Mouse (Mus musculus): ENCODE measurements around the gene Ppia. TPM values are rescaled to one million over a fixed set of nuclear protein-coding genes. Genes with fewer than 3 reads are reported as not detected.
A peak's percentile ranks its signal among the peaks of the same experiment; 100 is the strongest.
"Not testable (repeated sequence)": the region's sequence is repeated elsewhere in the genome, so short reads cannot be mapped to it uniquely, and the experiment has no call there.

The Ppia gene
- polyA plus RNA-seq, 1 experiment from 2014 or later = 4,098 TPM

DNA sequence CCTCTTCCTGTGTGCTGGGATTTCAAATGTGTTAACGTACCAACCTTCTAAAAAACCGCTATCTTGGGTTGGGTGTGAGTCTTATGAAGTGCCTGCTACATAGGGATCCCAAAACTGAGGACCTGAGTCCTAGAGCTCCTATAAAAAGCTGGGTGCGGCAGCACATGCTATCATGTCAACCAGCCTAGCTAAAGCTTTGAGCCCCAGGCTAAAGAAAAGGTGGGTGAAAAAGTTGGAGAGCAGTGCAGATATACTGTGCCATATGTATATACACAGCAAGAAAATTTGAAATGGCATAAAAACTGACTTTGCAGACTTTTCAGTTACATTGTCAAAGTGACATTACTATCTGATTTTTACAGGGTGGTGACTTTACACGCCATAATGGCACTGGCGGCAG lies 3.5 kb downstream of the Ppia start:
- H3K9me3 ChIP-seq (replicated peaks) = no peaks in the 10 kb centered on the region
- H3K4me3 ChIP-seq = no peak overlapping the region
- H3K9ac ChIP-seq = no peak overlapping the region
- no peak overlapping the region for H3K27ac ChIP-seq
- peaks cover 33% of the 10 kb centered on the region for H3K36me3 ChIP-seq
- 75% methylated on average over 5 of the region's 5 CpGs for WGBS
- H3K4me2 ChIP-seq = 0 out of 2 replicates have a peak overlapping the region, but pooled peaks have one; percentile 70
- H3K4me1 ChIP-seq (replicated peaks) = peaks cover 19% of the 10 kb centered on the region
- no peaks in the 10 kb centered on the region for H3K27me3 ChIP-seq
- no peak for ATAC-seq (replicated peaks; ENCODE audit: insufficient number of reproducible peaks, insufficient read depth, low FRiP score, low read depth)

DNA sequence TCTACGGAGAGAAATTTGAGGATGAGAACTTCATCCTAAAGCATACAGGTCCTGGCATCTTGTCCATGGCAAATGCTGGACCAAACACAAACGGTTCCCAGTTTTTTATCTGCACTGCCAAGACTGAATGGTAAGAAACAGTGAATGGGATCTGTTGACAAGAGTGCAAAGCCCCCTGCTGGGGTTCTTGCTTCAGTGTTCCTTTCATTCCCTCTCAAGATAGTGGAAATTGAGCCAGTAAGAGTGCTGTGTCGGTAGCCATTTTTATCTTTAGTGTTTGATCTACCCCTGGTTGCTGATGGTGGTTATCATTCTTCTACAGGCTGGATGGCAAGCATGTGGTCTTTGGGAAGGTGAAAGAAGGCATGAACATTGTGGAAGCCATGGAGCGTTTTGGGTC lies 3.9 kb downstream of the Ppia start:
- H3K4me2 ChIP-seq; H3K9me3 ChIP-seq (replicated peaks); ATAC-seq (replicated peaks; ENCODE audit: insufficient number of reproducible peaks, insufficient read depth, low FRiP score, low read depth); H3K4me3 ChIP-seq; H3K27me3 ChIP-seq; H3K9ac ChIP-seq; H3K27ac ChIP-seq: not testable (repeated sequence)
- Histone ChIP-seq H3K4me1 (replicated peaks) (peaks cover 19% of the 10 kb centered on the region), H3K36me3 (peaks cover 33% of the 10 kb centered on the region)
- 57% methylated on average over 4 of the region's 4 CpGs for WGBS

DNA sequence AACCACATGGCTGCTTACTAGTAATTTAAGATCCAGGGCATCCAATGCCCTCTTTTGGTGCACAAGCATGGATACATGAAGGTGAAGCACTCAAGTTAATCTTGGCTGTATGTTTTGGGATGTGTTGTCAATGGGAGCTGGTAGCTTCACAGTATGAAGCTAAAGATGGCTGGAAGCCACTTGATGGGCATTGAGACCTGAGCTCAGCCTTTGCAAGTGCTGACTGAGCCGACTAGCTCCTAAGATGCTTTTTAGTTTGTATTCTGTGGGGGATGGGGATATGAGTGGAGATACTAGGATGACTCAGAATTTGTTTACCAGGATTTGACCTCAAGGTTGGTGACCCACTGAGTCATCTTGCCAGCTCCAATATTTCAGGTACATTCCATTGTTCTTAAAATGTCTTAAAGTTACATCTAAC lies 5.0 kb downstream of the Ppia start:
- Histone ChIP-seq H3K9me3 (replicated peaks) (no peaks in the 10 kb centered on the region), H3K4me2 (no peak overlapping the region), H3K4me3 (no peak overlapping the region), H3K27me3 (no peaks in the 10 kb centered on the region), H3K9ac (no peak overlapping the region), H3K4me1 (replicated peaks) (peaks cover 13% of the 10 kb centered on the region), H3K36me3 (peaks cover 40% of the 10 kb centered on the region), H3K27ac (no peak overlapping the region)
- 11% methylated on average over 1 of the region's 1 CpGs for WGBS
- ATAC-seq (replicated peaks; ENCODE audit: insufficient number of reproducible peaks, insufficient read depth, low FRiP score, low read depth) = no peak

DNA sequence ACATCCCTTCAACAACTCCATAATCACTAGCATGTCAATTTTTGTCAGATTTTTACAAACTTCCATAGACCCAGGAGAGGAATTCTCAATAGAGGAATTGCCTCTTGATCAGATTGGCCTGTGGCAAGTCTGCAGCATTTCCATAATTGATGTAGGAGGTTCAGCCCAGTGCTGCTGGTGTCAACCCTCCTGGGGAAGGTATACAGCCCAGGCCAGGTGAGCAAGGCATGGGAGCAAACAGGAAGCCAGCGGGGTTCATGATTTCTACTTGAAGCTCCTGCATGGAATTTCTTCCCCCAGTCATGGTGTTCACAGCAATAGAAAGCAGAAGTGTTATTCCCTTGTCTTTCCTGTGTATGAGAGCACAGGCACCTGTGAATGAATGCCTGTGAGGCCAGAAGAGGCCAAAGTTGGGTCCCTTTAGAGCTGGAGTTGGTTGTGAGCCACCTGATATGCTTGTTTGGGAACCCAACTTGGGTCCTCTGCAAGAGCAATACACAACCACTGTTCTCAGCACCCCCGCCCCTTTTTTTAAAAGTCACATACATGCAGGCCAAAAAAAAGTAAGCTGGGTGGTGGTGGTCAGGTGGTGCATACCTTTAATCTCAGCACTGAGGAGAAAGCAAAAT lies 5.6 kb downstream of the Ppia start:
- Histone ChIP-seq H3K9me3 (replicated peaks) (no peaks in the 10 kb centered on the region), H3K27ac (peak overlapping the region; percentile 17; the same call in 1 of the 2 replicates), H3K27me3 (no peaks in the 10 kb centered on the region), H3K36me3 (peaks cover 43% of the 10 kb centered on the region), H3K4me2 (no peak overlapping the region), H3K4me1 (replicated peaks) (peaks cover 12% of the 10 kb centered on the region), H3K9ac (no peak overlapping the region), H3K4me3 (no peak overlapping the region)
- ATAC-seq (replicated peaks; ENCODE audit: insufficient number of reproducible peaks, insufficient read depth, low FRiP score, low read depth) = no peak
- WGBS = 78% methylated on average over 2 of the region's 2 CpGs

DNA sequence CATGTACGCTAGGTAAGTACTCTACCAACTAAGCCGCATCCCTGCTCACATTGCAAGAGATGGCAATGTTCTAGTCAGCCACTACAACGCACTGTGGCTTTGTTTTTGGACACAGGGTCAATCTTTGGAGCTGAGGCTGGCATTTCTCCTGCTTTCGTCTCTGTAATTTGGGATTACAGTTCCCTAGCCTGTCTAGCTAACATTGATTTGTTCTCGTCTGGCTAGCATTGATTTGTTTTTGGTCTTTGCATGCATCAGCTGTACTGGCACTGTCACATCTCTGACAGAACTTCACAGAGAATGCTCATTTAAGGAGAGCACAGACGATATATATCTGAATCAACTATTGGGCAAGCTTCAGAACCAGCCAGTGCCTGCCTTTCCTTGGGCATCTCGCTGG lies 14.9 kb downstream of the Ppia start:
- peaks cover 77% of the 10 kb centered on the region for H3K36me3 ChIP-seq
- 94% methylated on average over 7 of the region's 7 CpGs for WGBS
- H3K9me3 ChIP-seq (replicated peaks) = no peaks in the 10 kb centered on the region
- H3K4me3 ChIP-seq = no peak overlapping the region
- H3K27ac ChIP-seq = no peak overlapping the region
- H3K4me1 ChIP-seq (replicated peaks) = no peaks in the 10 kb centered on the region
- H3K9ac ChIP-seq = no peak overlapping the region
- no peak overlapping the region for H3K4me2 ChIP-seq
- no peaks in the 10 kb centered on the region for H3K27me3 ChIP-seq
- no peak for ATAC-seq (replicated peaks; ENCODE audit: insufficient number of reproducible peaks, insufficient read depth, low FRiP score, low read depth)

DNA sequence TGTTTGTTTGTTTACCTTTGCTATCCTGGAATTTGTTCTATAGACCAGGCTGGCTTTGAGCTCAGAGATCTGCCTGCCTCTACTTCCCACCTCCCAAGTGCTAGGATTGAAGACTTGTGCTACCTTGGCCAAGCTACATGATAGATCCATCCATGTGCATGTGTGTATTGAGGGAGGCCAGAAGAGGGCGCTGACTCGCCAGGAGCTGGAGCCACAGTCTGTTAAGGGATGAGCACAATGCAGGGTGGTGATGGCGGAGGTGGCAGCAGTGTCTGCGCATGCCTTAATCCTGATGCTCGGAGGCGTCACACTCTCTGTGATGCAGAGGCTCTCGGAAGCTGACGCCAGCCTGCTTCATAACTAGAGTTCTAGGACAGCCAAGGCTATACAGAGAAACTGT lies 21.2 kb downstream of the Ppia start:
- no peaks in the 10 kb centered on the region for H3K27me3 ChIP-seq
- H3K4me1 ChIP-seq (replicated peaks) = no peaks in the 10 kb centered on the region
- no peak overlapping the region for H3K27ac ChIP-seq
- WGBS = 72% methylated on average over 8 of the region's 8 CpGs
- no peak overlapping the region for H3K9ac ChIP-seq
- H3K4me2 ChIP-seq = no peak overlapping the region
- H3K36me3 ChIP-seq = peaks cover 62% of the 10 kb centered on the region
- H3K9me3 ChIP-seq (replicated peaks) = no peaks in the 10 kb centered on the region
- no peak overlapping the region for H3K4me3 ChIP-seq
- ATAC-seq (replicated peaks; ENCODE audit: insufficient number of reproducible peaks, insufficient read depth, low FRiP score, low read depth) = no peak

DNA sequence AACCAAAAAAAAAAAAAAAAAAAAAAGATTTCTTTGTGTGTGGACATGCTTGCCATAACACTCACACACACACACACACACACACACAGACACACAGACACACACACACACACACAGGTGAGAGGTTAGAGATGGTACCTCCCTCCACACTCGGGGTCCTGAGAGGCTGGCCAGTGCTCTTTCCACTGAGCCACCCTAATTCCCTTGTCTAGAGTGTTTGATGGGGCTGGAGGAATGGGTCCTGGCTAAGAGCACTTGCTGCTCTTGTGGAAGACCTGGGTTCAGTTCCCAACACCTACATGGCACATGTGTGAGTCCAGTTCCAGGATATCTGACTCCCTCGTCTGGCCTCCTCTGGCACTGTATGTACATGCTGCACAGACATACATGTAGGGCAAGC lies 22.4 kb downstream of the Ppia start:
- H3K9ac ChIP-seq = no peak overlapping the region
- H3K27me3 ChIP-seq = no peaks in the 10 kb centered on the region
- H3K4me1 ChIP-seq (replicated peaks) = peaks cover 3% of the 10 kb centered on the region
- no peak for ATAC-seq (replicated peaks; ENCODE audit: insufficient number of reproducible peaks, insufficient read depth, low FRiP score, low read depth)
- no peaks in the 10 kb centered on the region for H3K9me3 ChIP-seq (replicated peaks)
- H3K4me2 ChIP-seq = no peak overlapping the region
- no peak overlapping the region for H3K27ac ChIP-seq
- WGBS = 88% methylated on average over 2 of the region's 2 CpGs
- H3K36me3 ChIP-seq = peaks cover 52% of the 10 kb centered on the region
- H3K4me3 ChIP-seq = no peak overlapping the region

DNA sequence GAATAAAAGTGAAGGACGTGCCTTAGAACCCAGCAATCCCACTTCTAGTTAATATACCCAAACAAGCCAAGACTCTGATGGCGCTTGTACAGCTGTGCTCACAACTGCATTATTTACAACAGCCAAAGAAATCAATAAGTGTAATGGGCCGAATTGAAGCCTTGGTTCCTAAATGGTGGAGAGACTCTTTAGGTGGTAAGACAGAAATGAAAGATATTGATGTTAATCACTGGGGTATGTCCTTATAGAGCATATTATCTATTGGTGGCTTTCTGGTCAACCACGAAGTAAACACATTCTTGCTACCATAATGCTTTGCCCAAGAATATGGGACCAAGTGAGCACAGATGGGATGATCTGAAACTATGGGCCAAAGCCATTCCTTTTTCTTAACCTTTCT lies 24.9 kb downstream of the Ppia start:
- Histone ChIP-seq H3K36me3 (peaks cover 28% of the 10 kb centered on the region), H3K9ac (no peak overlapping the region), H3K4me3 (no peak overlapping the region), H3K9me3 (replicated peaks) (no peaks in the 10 kb centered on the region), H3K4me1 (replicated peaks) (peaks cover 12% of the 10 kb centered on the region), H3K4me2 (no peak overlapping the region), H3K27me3 (no peaks in the 10 kb centered on the region), H3K27ac (no peak overlapping the region)
- ATAC-seq (replicated peaks; ENCODE audit: insufficient number of reproducible peaks, insufficient read depth, low FRiP score, low read depth) = no peak
- 98% methylated on average over 4 of the region's 4 CpGs for WGBS

DNA sequence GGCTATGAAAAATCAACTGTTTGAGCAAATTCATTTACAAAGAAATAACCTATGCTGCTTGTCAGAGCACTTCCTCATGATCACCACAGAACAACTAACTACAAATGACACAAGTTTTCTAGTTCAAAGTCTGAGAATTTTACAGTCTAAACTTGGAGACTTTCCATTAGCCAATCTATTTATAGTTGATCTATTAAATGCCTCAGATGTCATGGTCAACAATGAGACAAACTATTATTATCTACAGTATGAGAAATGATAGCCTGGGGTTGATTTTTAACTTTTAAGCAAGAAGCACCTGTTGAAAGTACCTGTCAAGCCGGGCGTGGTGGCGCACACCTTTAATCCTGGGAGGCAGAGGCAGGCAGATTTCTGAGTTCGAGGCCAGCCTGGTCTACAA lies 27.3 kb downstream of the Ppia start:
- peak overlapping the region; percentile 65 for H3K4me2 ChIP-seq
- WGBS = 97% methylated on average over 4 of the region's 4 CpGs
- H3K9ac ChIP-seq = no peak overlapping the region
- peaks cover 13% of the 10 kb centered on the region for H3K36me3 ChIP-seq
- no peaks in the 10 kb centered on the region for H3K9me3 ChIP-seq (replicated peaks)
- H3K27me3 ChIP-seq = no peaks in the 10 kb centered on the region
- ATAC-seq (replicated peaks; ENCODE audit: insufficient number of reproducible peaks, insufficient read depth, low FRiP score, low read depth) = no peak
- H3K4me1 ChIP-seq (replicated peaks) = peaks cover 14% of the 10 kb centered on the region
- 0 out of 2 replicates have a peak overlapping the region, but pooled peaks have one; percentile 67 for H3K4me3 ChIP-seq
- H3K27ac ChIP-seq = no peak overlapping the region

DNA sequence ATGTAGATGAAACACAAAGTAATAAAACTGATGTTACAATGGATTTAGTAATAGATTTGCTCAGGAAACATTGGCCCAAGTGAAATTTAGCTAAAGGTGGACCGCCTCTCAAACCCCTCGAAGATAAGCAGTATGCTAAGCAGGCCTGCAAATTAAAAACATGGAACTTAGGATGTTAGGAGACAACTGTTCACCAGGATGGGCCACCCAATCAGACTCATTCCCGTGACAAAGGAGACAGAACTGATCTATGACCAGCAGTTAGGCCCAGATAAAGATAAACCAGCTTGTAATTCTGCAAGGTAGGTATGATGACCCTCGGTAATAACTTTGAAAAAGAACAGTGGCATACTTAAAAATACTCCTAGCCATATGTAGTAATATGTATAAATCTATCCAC lies 27.9 kb downstream of the Ppia start:
- Histone ChIP-seq H3K4me3 (peak overlapping the region; percentile 67), H3K36me3 (peaks cover 7% of the 10 kb centered on the region), H3K27me3 (no peaks in the 10 kb centered on the region), H3K4me1 (replicated peaks) (peaks cover 15% of the 10 kb centered on the region), H3K4me2 (peak overlapping the region; percentile 65), H3K9me3 (replicated peaks) (no peaks in the 10 kb centered on the region), H3K27ac (peak overlapping the region; percentile 90), H3K9ac (peak overlapping the region; percentile 68)
- no peak for ATAC-seq (replicated peaks; ENCODE audit: insufficient number of reproducible peaks, insufficient read depth, low FRiP score, low read depth)
- 45% methylated on average over 4 of the region's 4 CpGs for WGBS

DNA sequence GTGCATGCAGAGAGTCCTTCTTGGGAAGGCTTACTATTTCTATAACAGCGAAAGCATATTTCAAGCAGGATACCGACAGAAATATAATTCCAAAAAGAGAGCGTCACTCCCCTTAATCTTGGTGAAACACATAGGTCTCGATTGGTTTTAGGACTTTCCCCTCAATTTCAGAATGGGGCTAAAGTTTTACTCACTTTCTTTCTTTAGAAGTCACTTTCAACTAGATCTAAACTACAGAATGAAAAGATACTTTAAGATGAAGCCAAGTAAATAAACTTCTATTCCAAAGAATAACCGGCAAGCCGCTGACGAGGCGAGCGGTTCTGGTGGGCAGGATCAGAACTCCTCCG lies 28.5 kb downstream of the Ppia start:
- H3K4me3 ChIP-seq = peak overlapping the region; percentile 67
- H3K27ac ChIP-seq = peak overlapping the region; percentile 90
- under 1% methylated on average over 10 of the region's 10 CpGs for WGBS
- H3K9me3 ChIP-seq (replicated peaks) = no peaks in the 10 kb centered on the region
- peaks cover 1% of the 10 kb centered on the region for H3K36me3 ChIP-seq
- H3K4me2 ChIP-seq = peak overlapping the region; percentile 65
- peak overlapping the region; percentile 68 for H3K9ac ChIP-seq
- H3K4me1 ChIP-seq (replicated peaks) = peaks cover 15% of the 10 kb centered on the region
- ATAC-seq (replicated peaks; ENCODE audit: insufficient number of reproducible peaks, insufficient read depth, low FRiP score, low read depth) = no peak
- no peaks in the 10 kb centered on the region for H3K27me3 ChIP-seq

DNA sequence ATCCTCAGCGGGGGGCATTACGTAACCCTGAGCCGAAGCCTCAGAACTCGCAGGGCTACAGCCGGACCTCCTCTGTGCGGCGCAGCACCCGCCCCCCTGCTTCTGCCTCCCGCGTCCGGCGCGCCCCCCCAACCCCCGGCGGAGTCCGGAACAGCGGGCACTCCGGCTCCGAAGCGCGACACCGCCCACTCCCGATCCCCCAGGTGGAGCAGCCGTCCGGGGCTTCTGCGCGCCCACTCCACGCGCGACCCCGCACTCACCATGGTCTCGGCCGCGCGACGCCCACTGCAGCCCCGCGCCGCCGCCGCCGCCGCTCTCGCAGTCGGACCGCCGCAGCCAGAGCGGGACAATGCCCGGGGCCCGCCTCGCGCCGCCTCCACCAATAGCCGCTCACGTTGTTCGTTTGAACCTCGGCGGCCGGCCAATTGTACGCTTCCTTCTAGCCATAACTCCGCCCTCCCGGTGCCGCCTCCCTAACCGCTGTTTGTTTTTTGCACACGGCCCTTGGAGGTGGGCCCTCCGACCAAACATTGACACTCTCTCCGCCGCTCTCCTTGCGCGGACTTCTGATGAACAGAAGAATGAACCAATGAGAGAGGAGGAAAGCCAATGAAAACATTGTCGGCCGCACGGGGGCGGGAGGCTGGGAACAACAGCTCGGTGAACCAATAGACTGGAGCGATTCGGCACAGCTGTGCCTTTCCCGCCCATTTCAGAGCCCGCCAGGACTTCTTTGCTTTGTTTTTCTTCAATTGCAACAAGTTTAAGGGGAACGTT lies 29.0 kb downstream of the Ppia start, which contains the start of gene H2afv:
Gene H2afv (minus strand): TSS at position 367 of the 777 bp plus-strand sequence.
- Histone ChIP-seq H3K27me3 (no peaks in the 10 kb centered on the region), H3K9me3 (replicated peaks) (no peaks in the 10 kb centered on the region), H3K4me3 (peak within 1 kb of the TSS; percentile 67), H3K36me3 (no peaks in the 10 kb centered on the region; the same call in 1 of the 2 replicates), H3K4me1 (replicated peaks) (peaks cover 15% of the 10 kb centered on the region), H3K27ac (peak within 1 kb of the TSS; percentile 90), H3K9ac (peak within 1 kb of the TSS; percentile 68), H3K4me2 (peak within 1 kb of the TSS; percentile 65)
- under 1% methylated on average over 80 of the region's 80 CpGs for WGBS
- peak; percentile 99 for ATAC-seq (replicated peaks; ENCODE audit: insufficient number of reproducible peaks, insufficient read depth, low FRiP score, low read depth)
